12 mouse cellular contexts compared by ENCODE assay signal in genomic region chr9:81921456-81921855, GRCm38 (mm10). TPM values are rescaled to one million over a fixed set of nuclear protein-coding genes. Genes with fewer than 3 reads are reported as not detected.
"Had no signal": no experiment of that assay in that cellular context is flagged by ENCODE, and none has a peak within 500 bp of the region (broad histone marks: within the 10 kb centered on the region; RNA-seq: fewer than 3 reads in every experiment).

No protein-coding gene starts in this region.

- H3K36me3 ChIP-seq: limb, embryonic 12.5 days; liver, embryonic 13.5 days; midbrain, embryonic 13.5 days had no signal

- H3K27me3 ChIP-seq: limb, embryonic 12.5 days; liver, embryonic 13.5 days; midbrain, embryonic 13.5 days had no signal

- H3K4me2 ChIP-seq: limb, embryonic 12.5 days; liver, embryonic 13.5 days; midbrain, embryonic 13.5 days had no signal

- H3K4me1 ChIP-seq: limb, embryonic 12.5 days; liver, embryonic 13.5 days; midbrain, embryonic 13.5 days had no signal

- H3K27ac ChIP-seq: limb, embryonic 12.5 days; liver, embryonic 13.5 days; midbrain, embryonic 13.5 days had no signal

- H3K4me3 ChIP-seq: limb, embryonic 12.5 days; liver, embryonic 13.5 days; midbrain, embryonic 13.5 days had no signal

- DNase-seq: kidney, adult 8-10 months; kidney, postnatal 4 days; liver; liver, embryonic 13.5 days; liver, postnatal 0 days; lung, postnatal 36 days; right cerebral cortex, postnatal 14 days; thymus, postnatal 14 days had no signal

- H3K9me3 ChIP-seq: limb, embryonic 12.5 days; liver, embryonic 13.5 days; midbrain, embryonic 13.5 days had no signal

- ATAC-seq: intestine, postnatal 0 days; liver, postnatal 0 days; midbrain, embryonic 13.5 days had no signal

- H3K9ac ChIP-seq: limb, embryonic 12.5 days; liver, embryonic 13.5 days; liver, postnatal 0 days; midbrain, embryonic 13.5 days had no signal

RNA-seq across cellular contexts. Expression of gene Mei4, which starts 58.0 kb away (rescaled TPM):
- polyA plus RNA-seq: intestine, postnatal 0 days; spleen, adult 2 months had no signal
